Mouse (Mus musculus) heart, embryonic 13.5 days (tissue): ENCODE data around the gene Kbtbd6. TPM values are rescaled to one million over a fixed set of nuclear protein-coding genes. Genes with fewer than 3 reads are reported as not detected.
"Not testable (repeated sequence)": the region's sequence is repeated elsewhere in the genome, so short reads cannot be mapped to it uniquely, and the experiment has no call there.

Experiments used
- ATAC-seq: fragments of 200-750 bp; cut with Nextera tagmentation; 2 replicates; pipeline ENCODE4 v1.8.0; 2017; ENCODE audit warnings: moderate TSS enrichment; ENCODE audit not compliant: insufficient number of reproducible peaks, low FRiP score, low TSS enrichment; ENCODE audit errors: extremely low read depth
- H3K27ac ChIP-seq: fragments of 300-500 bp; sonication (generic); replicated peaks from 2 replicates; pipeline ENCODE4 v1.5.1; 2015; ENCODE audit warnings: moderate library complexity, mild to moderate bottlenecking, inconsistent platforms
- H3K27me3 ChIP-seq: fragments of 300-500 bp; sonication (generic); replicated peaks from 2 replicates; pipeline ENCODE4 v1.6.1; 2015; ENCODE audit warnings: mild to moderate bottlenecking, inconsistent platforms
- H3K36me3 ChIP-seq: fragments of 300-500 bp; sonication (generic); 2 replicates; pipeline ENCODE4 v1.6.1; 2015; ENCODE audit warnings: mild to moderate bottlenecking, inconsistent platforms
- H3K4me1 ChIP-seq: fragments of 300-500 bp; sonication (generic); 2 replicates; pipeline ENCODE4 v1.6.1; 2015; ENCODE audit warnings: inconsistent platforms
- H3K4me2 ChIP-seq: fragments of 300-500 bp; sonication (generic); 2 replicates; pipeline ENCODE4 v1.6.1; 2015; ENCODE audit warnings: inconsistent platforms, mild to moderate bottlenecking, moderate library complexity
- H3K4me3 ChIP-seq: fragments of 300-500 bp; sonication (generic); 2 replicates; pipeline ENCODE4 v1.5.1; 2015; ENCODE audit warnings: moderate library complexity, mild to moderate bottlenecking, inconsistent platforms
- H3K9ac ChIP-seq: fragments of 300-500 bp; sonication (generic); 2 replicates; pipeline ENCODE4 v1.6.1; 2015; ENCODE audit warnings: inconsistent platforms, mild to moderate bottlenecking, moderate library complexity
- H3K9me3 ChIP-seq: fragments of 300-500 bp; sonication (generic); 2 replicates; pipeline ENCODE4 v1.6.1; 2016; ENCODE audit warnings: inconsistent platforms
- WGBS: fragments of 180-500 bp; shearing (Covaris S2); methylation state at CpG from one replicate; pipeline ENCODE4 v1.1.7; 2015; ENCODE audit warnings: mixed read lengths; 5-methylcytosine and 5-hydroxymethylcytosine counted together
- polyA plus RNA-seq: library from polyadenylated mRNA; unstranded; fragments of >200 nt; fragmentation: Nextera tagmentation; extraction: Ambion mirVana; gene quantifications from 2 replicates; pipeline ENCODE4 v1.2.1, GENCODE M21; 2015

Gene Kbtbd6
- 1.4 and 2.5 TPM in 2 replicates for polyA plus RNA-seq

- Histone ChIP-seq H3K4me2 (peak within 1 kb of the TSS; percentile 66), H3K4me3 (peak within 1 kb of the TSS; percentile 63), H3K27ac (peak within 1 kb of the TSS; percentile 53; the same call in 1 of the 2 replicates), H3K9ac (peak within 1 kb of the TSS; percentile 74)
- not testable (repeated sequence) for H3K36me3 ChIP-seq, H3K4me1 ChIP-seq, H3K27me3 ChIP-seq, H3K9me3 ChIP-seq
- 12% methylated on average over 45 of the region's 89 CpGs for WGBS
- ATAC-seq: peak; percentile 76
Measured at GRCm38 (mm10) chr14:79451681-79452590, at the start of gene Kbtbd6. Gene Kbtbd6, plus strand, starts transcription at chr14:79451835.

- Histone ChIP-seq H3K27me3 (no peaks in the 10 kb centered on the region), H3K4me3 (no peak overlapping the region), H3K4me2 (no peak overlapping the region), H3K36me3 (peaks cover 51% of the 10 kb centered on the region), H3K4me1 (no peaks in the 10 kb centered on the region), H3K9me3 (no peaks in the 10 kb centered on the region), H3K9ac (no peak overlapping the region), H3K27ac (no peak overlapping the region)
- whole genome bisulfite sequencing: 66% methylated on average over 2 of the region's 2 CpGs
- no peak for ATAC-seq
Measured at GRCm38 (mm10) chr14:79407641-79408040, 44.0 kb upstream of the Kbtbd6 start.

- WGBS: 73% methylated on average over 6 of the region's 6 CpGs
- no peaks in the 10 kb centered on the region for H3K4me1 ChIP-seq
- no peak overlapping the region for H3K27ac ChIP-seq
- H3K27me3 ChIP-seq: no peaks in the 10 kb centered on the region
- H3K4me2 ChIP-seq: no peak overlapping the region
- peaks cover 52% of the 10 kb centered on the region for H3K36me3 ChIP-seq
- H3K4me3 ChIP-seq: no peak overlapping the region
- H3K9ac ChIP-seq: no peak overlapping the region
- ATAC-seq: no peak
- no peaks in the 10 kb centered on the region for H3K9me3 ChIP-seq
Measured at GRCm38 (mm10) chr14:79409278-79409830, 42.3 kb upstream of the Kbtbd6 start.

GRCm38 (mm10) chr14:79410662-79411061 lies 41.0 kb upstream of the Kbtbd6 start:
- no peaks in the 10 kb centered on the region for H3K4me1 ChIP-seq
- H3K9me3 ChIP-seq: no peaks in the 10 kb centered on the region
- H3K27me3 ChIP-seq: no peaks in the 10 kb centered on the region
- H3K4me3 ChIP-seq: no peak overlapping the region
- peaks cover 57% of the 10 kb centered on the region for H3K36me3 ChIP-seq
- 75% methylated on average over 2 of the region's 2 CpGs for WGBS
- no peak for ATAC-seq
- no peak overlapping the region for H3K4me2 ChIP-seq
- no peak overlapping the region for H3K27ac ChIP-seq
- no peak overlapping the region for H3K9ac ChIP-seq

GRCm38 (mm10) chr14:79413121-79413520 lies 38.5 kb upstream of the Kbtbd6 start:
- Histone ChIP-seq H3K4me2 (no peak overlapping the region), H3K4me1 (no peaks in the 10 kb centered on the region), H3K27ac (no peak overlapping the region), H3K27me3 (no peaks in the 10 kb centered on the region), H3K9me3 (no peaks in the 10 kb centered on the region), H3K36me3 (peaks cover 61% of the 10 kb centered on the region), H3K4me3 (no peak overlapping the region), H3K9ac (no peak overlapping the region)
- 85% methylated on average over 6 of the region's 6 CpGs for WGBS
- ATAC-seq: no peak

GRCm38 (mm10) chr14:79420083-79420685 lies 31.5 kb upstream of the Kbtbd6 start:
- Histone ChIP-seq H3K9me3 (no peaks in the 10 kb centered on the region), H3K4me3 (no peak overlapping the region), H3K9ac (no peak overlapping the region), H3K27me3 (no peaks in the 10 kb centered on the region), H3K27ac (no peak overlapping the region), H3K4me1 (no peaks in the 10 kb centered on the region), H3K4me2 (no peak overlapping the region), H3K36me3 (peaks cover 56% of the 10 kb centered on the region)
- 69% methylated on average over 20 of the region's 20 CpGs for whole genome bisulfite sequencing
- no peak for ATAC-seq

- WGBS: under 1% methylated on average over 44 of the region's 44 CpGs
- ATAC-seq: peak; percentile 99
- Histone ChIP-seq H3K36me3 (peaks cover 31% of the 10 kb centered on the region), H3K27me3 (no peaks in the 10 kb centered on the region), H3K4me1 (no peaks in the 10 kb centered on the region; the same call in 1 of the 2 replicates), H3K4me3 (peak within 1 kb of the TSS; percentile 53), H3K4me2 (peak within 1 kb of the TSS; percentile 64), H3K9ac (peak within 1 kb of the TSS; percentile 77), H3K27ac (peak within 1 kb of the TSS; percentile 89), H3K9me3 (peaks cover 13% of the 10 kb centered on the region)
Measured at GRCm38 (mm10) chr14:79425979-79426729, 25.5 kb upstream of the Kbtbd6 start, which contains the start of gene Kbtbd7. Gene Kbtbd7, plus strand, starts transcription at chr14:79426511.

GRCm38 (mm10) chr14:79426730-79427365 lies 24.8 kb upstream of the Kbtbd6 start:
- not testable (repeated sequence) for ATAC-seq, H3K4me1 ChIP-seq
- 47% methylated on average over 11 of the region's 59 CpGs for WGBS

GRCm38 (mm10) chr14:79434068-79434467 lies 17.6 kb upstream of the Kbtbd6 start:
- no peaks in the 10 kb centered on the region for H3K4me1 ChIP-seq
- H3K4me2 ChIP-seq: no peak overlapping the region
- H3K36me3 ChIP-seq: peaks cover 3% of the 10 kb centered on the region; the same call in 1 of the 2 replicates
- no peaks in the 10 kb centered on the region for H3K9me3 ChIP-seq
- no peak for ATAC-seq
- no peak overlapping the region for H3K27ac ChIP-seq
- H3K27me3 ChIP-seq: no peaks in the 10 kb centered on the region
- no peak overlapping the region for H3K9ac ChIP-seq
- H3K4me3 ChIP-seq: no peak overlapping the region
- 63% methylated on average over 1 of the region's 1 CpGs for WGBS

More at GRCm38 (mm10) chr14:79426730-79427365, 24.8 kb upstream of the Kbtbd6 start:
- peak overlapping the region; percentile 89 for H3K27ac ChIP-seq
- peaks cover 30% of the 10 kb centered on the region for H3K36me3 ChIP-seq
- peak overlapping the region; percentile 64 for H3K4me2 ChIP-seq
- H3K9me3 ChIP-seq: peaks cover 13% of the 10 kb centered on the region
- peak overlapping the region; percentile 77 for H3K9ac ChIP-seq
- H3K4me3 ChIP-seq: peak overlapping the region; percentile 53
- not testable (repeated sequence) for H3K27me3 ChIP-seq

GRCm38 (mm10) chr14:79440655-79441054 lies 11.0 kb upstream of the Kbtbd6 start:
- H3K4me1 ChIP-seq: no peaks in the 10 kb centered on the region
- H3K27ac ChIP-seq: no peak overlapping the region
- ATAC-seq: no peak
- 0 out of 2 replicates have a peak, but pooled peaks cover 7% of the 10 kb centered on the region for H3K9me3 ChIP-seq
- H3K4me3 ChIP-seq: no peak overlapping the region
- H3K36me3 ChIP-seq: no peaks in the 10 kb centered on the region
- H3K4me2 ChIP-seq: no peak overlapping the region
- no peak overlapping the region for H3K9ac ChIP-seq
- H3K27me3 ChIP-seq: no peaks in the 10 kb centered on the region
- 79% methylated on average over 2 of the region's 2 CpGs for WGBS
